Mouse (Mus musculus): ENCODE data around the gene Grm5. TPM values are rescaled to one million over a fixed set of nuclear protein-coding genes. Genes with fewer than 3 reads are reported as not detected.
A peak's percentile ranks its signal among the peaks of the same experiment; 100 is the strongest.

Gene Grm5
- total RNA-seq, 2 experiments from 2014 or later, result 213 to 219 TPM

DNA sequence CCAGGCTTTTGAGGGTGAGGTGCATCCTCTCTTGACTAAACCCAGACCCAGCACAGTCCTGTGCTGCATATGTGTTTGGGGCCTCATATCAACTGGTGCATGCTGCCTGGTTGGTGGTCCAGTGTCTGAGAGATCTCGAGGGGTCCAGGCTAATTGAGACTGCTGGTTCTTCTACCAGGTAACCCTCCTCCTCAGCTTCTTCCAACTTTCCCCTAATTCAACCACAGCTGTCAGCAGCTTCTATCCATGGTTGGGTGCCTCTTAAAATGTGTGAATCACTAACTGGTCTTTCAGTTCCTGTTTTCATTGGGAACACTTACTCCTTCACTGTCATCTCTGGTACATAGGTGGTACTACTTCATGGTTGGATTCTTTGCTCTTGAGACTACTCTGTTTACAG is 240.9 kb downstream of the Grm5 start:
- DNase-seq (ENCODE audit: extremely low spot score in 1 of 2, low spot score in 2 of 2), result no peak
- intact Hi-C loops (cut with DNase I), result no loop called here

DNA sequence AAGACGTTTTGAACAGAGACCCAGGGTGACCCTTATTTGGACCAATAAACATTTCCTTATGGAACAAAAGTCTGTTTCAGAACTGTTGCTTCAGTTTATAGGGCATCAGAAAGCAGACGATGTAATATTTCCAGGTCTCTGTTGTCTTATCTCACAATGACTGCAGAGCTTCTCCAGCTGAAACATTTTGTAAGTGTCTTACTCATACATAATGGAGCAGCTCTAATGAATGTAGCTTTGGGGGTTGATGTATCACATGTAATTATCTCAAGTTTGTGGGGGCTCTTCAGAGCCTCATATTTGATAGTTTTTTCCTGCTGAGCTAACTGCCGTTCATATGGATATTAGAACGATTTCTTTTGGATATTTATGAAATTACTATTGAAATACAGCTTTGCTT is 250.7 kb downstream of the Grm5 start:
- DNase-seq (ENCODE audit: extremely low spot score in 1 of 2, low spot score in 2 of 2), result no peak
- intact Hi-C loops (cut with DNase I), result no loop called here

DNA sequence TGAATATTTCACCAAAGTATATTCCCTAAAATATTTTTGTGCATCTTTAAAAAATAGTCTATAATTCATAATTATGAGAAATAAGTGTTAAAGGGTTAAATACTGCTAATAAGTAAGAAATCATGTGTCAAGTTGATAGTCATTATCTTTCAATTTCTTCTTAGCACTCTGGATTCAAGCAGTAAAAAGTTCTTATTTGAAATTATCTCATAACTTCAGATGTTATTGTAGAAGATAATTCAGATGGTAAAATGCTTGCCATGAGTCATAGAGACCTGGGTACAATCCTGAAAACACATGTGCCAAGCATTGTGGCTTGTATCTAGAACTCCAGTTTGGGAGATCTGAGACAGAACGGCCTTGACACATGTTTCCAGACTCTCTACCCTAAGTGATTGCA is 254.6 kb downstream of the Grm5 start:
- no peak for DNase-seq (ENCODE audit: extremely low spot score in 1 of 2, low spot score in 2 of 2)
- intact Hi-C loops (cut with DNase I), result no loop called here

DNA sequence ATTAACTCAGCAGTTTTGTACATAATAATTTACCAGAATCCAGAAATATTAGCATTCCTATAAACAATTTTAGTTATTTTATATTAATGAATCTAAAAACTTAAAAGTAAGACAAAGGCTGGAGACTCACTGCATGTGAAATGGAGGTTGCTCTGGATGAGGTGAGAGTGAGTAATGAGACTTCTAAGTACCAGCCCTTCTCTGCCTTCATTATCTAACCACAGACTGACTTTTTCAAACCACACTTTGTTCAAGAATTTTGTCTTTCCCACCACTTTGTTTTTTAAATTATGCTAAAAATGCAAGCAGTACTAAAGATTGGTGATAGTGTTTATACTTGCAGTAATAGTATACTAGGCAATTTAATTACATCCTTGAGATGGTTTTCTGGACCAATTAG is 259.5 kb downstream of the Grm5 start:
- intact Hi-C loops (cut with DNase I), result no loop called here
- no peak for DNase-seq (ENCODE audit: extremely low spot score in 1 of 2, low spot score in 2 of 2)

DNA sequence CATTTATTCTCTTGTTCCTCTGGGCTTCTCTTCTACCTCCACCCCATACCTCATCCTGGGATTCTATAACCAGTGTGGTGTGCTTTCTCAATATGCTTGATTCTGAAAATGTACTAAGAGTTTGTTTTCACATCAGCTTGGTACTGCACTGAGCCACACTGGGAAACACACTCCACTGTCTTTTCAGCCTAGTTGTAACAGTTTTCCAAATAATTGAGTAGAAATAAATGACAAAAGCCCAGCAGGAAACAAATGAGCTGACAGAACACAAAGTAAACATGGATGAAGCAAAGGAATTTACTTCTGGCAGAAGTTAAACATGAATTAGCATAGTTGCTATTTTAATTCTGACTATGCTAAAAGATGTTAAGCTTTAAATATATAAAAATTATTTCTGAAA is 262.1 kb downstream of the Grm5 start:
- intact Hi-C loops (cut with DNase I), result no loop called here
- DNase-seq (ENCODE audit: extremely low spot score in 1 of 2, low spot score in 2 of 2), result no peak

DNA sequence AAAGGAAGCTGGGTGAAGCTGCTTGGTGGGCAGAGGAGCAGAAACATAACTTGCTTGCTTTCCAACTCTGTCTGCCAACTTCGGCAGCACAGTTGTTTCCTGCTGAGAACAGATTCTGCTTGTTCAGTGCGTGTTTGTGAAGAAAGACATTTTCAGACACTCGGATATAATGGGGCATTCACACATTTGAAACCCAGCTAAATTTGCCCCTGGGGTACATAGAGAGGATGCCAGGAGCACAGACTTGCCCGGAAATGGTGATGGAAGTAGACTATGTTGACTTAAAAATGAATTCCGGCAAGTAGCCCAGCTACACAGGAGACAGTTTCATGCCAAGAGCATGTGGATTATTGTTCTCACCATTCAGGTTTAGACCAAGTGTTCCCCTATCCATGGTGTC is 342.0 kb downstream of the Grm5 start:
- intact Hi-C loops (cut with DNase I), result no loop called here

DNA sequence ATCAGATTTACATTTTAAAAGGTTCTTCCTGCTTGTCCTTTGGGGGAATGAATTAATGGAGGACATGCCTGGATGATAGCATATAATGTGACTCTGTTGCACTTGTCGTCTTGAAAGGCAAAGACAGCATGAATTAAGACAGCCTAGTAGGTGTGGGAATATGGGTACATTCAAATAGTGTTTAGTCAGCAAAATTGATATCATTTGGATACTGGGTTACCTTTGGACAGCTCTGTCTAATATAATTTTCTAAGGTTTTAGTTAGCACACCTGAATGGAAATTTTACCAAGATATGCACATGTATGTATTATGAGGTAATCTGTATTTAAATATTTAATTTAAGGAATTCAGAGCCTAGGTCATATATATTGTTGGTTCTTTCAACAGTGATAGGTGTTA is 353.4 kb downstream of the Grm5 start:
- DNase-seq (ENCODE audit: extremely low spot score in 1 of 2, low spot score in 2 of 2), result no peak
- intact Hi-C loops (cut with DNase I), result no loop called here

More for the DNA sequence above, 342.0 kb downstream of the Grm5 start:
- DNase-seq (ENCODE audit: extremely low spot score in 1 of 2, low spot score in 2 of 2), result peak; percentile 20 to 72

DNA sequence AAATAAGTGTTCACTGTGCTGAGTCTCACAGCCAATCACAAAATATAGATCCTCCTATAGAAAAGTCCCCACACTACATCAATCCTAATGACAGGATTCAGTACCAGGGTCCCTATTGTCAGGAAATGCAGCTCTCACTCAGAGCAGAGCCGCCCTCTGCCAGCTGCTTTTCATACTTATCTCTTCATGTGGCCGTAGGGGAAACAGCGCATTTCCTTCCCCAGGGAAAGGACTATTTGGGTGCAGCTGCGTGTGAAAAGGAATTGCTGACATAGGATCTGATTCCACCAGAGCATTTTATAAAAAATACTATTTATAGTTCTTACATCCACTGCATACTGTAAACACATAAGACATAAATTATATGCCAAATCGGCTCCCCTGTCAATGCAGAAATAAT is 354.3 kb downstream of the Grm5 start:
- intact Hi-C loops (cut with DNase I), result no loop called here
- no peak for DNase-seq (ENCODE audit: extremely low spot score in 1 of 2, low spot score in 2 of 2)

DNA sequence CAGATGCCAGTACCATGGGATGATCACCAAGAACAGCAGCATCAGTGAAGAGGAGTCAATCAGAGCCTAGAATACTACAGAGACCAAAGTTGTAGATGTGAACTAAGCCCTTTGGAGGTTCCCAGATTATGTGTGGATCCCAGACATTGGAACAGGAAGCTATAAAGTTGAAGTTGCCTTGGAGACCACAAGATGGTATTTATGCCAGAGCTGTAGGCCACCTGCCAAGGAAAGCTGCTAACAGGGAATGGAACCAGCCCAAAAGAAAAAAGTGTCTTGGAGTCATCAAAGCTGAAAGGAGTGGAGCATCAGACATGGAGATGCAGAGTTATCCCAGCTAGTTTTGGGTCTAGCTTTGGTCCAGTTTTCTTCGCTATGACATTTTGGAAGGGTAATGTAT is 366.2 kb downstream of the Grm5 start:
- peak; percentile 45 to 56 for DNase-seq (ENCODE audit: extremely low spot score in 1 of 2, low spot score in 2 of 2)
- intact Hi-C loops (cut with DNase I), result no loop called here

DNA sequence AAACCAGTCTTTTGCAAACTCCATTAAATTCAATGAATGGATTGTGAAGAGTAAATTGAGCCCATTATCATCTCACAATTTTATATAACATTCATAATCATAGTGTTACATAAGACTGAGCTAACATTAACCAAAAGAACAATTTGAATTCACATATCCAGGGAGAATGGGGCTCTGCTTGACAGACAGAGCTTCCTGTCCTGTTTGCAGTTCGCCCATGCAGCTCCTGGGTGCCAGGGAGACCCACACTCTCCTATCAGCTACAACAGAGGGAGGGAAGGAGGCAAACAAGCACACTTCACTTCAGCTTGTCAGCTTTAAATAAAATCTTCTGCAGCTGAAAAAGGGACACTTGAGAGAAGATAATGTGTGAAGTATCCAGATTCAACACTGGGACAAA is 389.2 kb downstream of the Grm5 start:
- no peak for DNase-seq (ENCODE audit: extremely low spot score in 1 of 2, low spot score in 2 of 2)
- intact Hi-C loops (cut with DNase I), result no loop called here

DNA sequence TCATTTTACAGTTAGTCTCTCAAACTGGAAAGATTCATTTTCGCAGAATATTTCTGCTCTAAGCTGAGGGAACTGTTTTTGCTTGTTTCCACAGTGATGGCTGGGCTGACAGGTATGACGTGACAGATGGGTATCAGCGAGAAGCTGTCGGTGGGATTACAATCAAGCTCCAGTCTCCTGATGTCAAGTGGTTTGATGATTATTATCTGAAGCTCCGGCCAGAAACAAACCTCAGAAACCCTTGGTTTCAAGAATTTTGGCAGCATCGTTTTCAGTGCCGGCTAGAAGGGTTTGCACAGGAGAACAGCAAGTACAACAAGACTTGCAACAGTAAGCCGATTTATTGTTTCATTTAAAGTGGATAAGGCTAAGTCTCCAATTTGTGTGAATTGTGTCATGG is 391.1 kb downstream of the Grm5 start:
- DNase-seq (ENCODE audit: extremely low spot score in 1 of 2, low spot score in 2 of 2), result no peak
- intact Hi-C loops (cut with DNase I), result no loop called here

DNA sequence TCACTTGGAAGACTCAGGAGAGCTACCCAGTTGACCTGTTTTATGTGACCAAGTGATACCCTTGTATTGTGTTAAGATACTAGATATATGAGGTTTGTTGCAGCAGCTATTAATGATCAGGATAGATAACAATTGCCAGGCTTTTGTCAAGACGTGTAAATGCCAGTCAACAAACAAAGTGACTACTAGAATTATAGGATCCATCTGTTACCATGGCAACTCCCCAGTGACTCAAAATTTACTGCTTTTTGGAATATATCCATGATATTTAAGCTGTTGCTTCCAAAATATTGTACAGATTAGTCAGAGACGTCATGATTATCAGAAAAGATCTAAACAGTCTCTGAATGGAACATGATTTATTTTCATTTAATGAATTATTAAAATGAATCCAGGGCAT is 399.5 kb downstream of the Grm5 start:
- intact Hi-C loops (cut with DNase I), result no loop called here
- DNase-seq (ENCODE audit: extremely low spot score in 1 of 2, low spot score in 2 of 2), result no peak

DNA sequence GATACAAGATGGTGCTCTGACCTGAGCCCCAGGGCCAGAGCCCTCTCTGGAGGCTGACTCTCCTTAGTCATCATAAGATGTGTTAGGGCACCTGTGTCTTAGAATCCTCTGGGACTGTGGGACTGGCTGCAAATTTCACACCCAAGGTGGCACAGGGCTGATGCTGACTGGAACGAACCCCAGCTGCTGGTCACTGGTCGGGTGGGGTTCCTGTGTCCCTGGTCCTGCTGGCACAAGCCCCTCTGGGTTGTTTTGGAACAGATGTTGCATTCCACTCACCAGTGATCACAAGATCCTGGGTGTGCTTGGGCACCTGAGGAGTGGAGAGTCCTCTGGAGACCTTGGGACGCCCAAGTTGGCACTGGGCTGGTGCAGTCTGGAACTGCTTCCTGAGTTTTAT is 430.5 kb downstream of the Grm5 start:
- intact Hi-C loops (cut with DNase I), result no loop called here
- no peak for DNase-seq (ENCODE audit: extremely low spot score in 1 of 2, low spot score in 2 of 2)

DNA sequence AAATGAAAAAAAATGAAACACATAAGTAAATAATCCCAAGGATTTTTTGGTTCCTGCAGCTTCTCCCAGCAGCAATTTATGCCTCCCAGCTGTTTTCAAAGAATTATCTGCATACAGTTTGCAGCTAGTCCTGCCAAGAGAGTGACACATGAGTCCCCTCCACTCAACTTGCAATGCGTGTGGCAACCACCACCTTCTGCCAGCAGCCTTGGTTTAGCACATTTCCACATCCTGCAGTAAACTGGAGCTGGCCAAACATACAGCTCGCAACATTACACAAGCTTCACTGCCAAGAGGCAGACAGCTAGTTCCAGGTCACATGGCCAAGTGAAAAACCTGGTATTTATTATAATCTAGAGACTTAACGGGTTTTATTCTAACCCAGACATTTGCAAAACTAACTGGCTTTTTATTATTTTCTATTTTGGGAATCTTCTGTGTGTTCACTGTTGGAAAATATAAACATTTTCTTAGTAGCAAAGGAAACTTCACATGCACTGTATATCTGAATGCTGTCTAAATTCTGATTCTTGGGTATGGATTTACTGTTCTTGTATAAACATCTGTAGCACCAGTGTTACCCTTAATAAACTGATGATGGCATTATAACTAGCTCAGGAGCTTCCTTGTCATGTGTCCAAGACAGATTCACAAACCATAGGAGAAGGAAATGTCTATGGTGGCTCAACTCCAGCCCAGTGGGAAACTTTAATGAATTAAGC is 443.6 kb downstream of the Grm5 start:
- peak; percentile 19 to 22 for DNase-seq (ENCODE audit: extremely low spot score in 1 of 2, low spot score in 2 of 2)
- intact Hi-C loops (cut with DNase I), result no loop called here

DNA sequence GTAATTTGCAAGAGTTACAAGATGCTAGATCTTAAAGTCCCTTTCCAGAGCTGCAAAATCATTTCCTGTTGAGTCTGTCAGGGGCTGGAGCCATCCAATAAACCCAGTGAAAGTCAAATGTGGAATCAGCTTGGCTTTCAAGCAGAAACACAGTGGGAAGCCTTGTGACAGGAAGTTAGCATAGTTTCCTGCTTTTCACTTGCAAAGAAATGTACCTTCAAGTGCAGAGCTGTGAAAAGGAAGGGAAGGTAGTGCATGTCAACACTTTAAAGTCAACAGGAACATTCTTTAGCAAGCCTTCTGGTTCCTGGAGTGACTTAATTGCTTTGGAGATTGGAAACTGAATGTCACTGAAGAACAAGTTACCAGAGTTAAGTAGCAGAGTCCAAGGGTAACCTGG is 463.4 kb downstream of the Grm5 start:
- no peak for DNase-seq (ENCODE audit: extremely low spot score in 1 of 2, low spot score in 2 of 2)

DNA sequence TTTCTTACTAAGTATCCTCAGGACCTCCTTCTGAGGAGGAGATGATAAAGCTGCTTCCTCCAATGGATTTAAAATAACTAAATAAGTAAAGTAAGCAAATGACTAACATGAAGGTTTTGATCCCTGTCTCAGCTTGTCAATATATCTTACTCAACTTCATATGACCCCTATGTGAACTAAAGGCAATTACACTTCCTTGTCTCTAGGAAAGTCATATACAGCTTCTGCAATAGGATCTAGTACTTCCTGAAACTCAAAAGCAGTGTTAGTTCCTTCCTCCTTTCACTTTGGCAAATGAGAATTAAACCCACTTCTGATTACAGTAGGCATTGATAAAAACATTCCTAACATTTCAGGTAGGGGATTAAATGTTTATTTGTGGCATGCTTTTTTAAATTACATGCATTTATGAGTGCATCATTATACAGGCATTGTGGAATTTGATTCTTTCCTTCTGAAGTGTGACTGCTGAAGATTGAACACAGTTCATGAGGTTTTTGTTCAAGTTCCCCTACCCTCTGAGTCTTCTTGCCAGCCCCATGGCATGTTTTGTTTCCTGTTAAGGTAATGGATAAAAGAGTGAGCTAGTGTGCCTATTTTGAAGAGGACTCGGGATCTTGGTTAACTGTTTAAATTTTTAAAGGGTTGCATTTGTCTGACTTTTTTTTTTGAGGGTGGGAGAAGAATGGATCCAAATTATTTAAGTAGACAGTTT is 470.4 kb downstream of the Grm5 start:
- no peak for DNase-seq (ENCODE audit: extremely low spot score in 1 of 2, low spot score in 2 of 2)
- intact Hi-C loops (cut with DNase I), result no loop called here

More for the DNA sequence above, 463.4 kb downstream of the Grm5 start:
- intact Hi-C loops (cut with DNase I), result loop anchor here (10.0 kb wide), 1 partner anchor 463 kb away; the partner anchor contains the start of gene Grm5

DNA sequence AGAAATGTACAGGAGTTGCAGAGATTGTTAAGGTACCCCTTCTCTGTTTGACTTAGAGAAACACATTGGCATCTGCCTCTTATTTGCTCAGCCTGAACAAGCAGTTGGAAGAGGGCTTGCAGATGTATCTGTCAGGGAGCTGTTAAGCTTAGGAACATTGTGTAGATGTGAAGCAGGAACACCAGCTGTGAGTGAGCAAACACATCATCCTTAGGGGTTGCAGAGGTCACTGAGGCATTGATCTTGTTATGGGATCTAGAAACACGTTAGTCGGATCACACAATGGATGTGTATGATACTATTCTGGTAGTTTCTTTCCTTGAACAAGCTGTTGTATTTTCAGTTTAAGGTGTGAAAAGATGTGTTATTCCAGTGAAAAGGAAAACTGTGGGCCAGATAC is 472.5 kb downstream of the Grm5 start:
- DNase-seq (ENCODE audit: extremely low spot score in 1 of 2, low spot score in 2 of 2), result no peak
- intact Hi-C loops (cut with DNase I), result no loop called here

DNA sequence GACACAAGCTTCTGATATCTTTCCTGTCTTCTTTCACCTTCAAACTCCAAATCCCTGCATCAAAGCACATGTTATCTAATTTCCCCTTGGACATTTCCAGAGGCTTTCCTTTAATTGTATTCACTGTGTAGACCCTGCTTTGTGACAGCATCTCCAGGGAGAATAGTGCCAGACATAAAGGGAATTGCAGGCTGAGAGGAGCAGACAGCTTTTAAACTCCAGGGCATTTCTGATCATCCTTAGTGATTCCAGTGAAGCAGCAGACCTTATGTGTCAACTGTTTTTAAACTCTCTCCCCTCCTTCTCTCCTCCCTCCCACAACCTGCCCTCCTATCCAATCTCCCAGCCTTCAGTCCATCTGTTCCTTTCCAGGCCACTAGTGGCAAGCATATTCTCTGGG is 507.1 kb downstream of the Grm5 start:
- intact Hi-C loops (cut with DNase I), result no loop called here
- DNase-seq (ENCODE audit: extremely low spot score in 1 of 2, low spot score in 2 of 2), result no peak

DNA sequence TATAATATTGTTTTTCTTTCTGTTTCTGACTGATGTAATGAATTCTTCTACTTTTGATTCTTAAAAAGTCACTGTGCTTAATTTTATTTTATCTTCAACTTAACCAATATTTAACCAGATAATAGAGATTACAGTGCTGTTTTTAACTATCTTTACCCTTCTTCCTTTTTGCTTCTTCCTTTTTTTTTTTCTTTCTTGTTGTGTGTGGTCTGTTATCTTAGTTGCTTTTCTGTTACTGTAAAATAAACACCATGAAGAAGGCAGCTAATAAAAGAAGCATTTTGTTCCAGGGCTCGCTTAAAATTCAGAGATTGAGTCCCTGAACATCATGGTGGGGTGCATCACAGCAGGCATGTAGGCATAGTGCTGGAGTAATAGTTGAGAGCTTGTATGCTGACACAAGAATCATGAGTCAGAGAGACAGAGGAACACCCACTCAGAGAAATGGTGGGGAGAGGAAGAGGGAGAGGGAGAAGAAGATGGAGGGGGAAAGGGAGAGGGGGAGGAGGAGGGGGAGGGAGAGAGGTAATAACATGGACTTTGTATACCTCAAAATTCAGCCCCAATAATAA is 512.7 kb downstream of the Grm5 start:
- no peak for DNase-seq (ENCODE audit: extremely low spot score in 1 of 2, low spot score in 2 of 2)
- intact Hi-C loops (cut with DNase I), result no loop called here

DNA sequence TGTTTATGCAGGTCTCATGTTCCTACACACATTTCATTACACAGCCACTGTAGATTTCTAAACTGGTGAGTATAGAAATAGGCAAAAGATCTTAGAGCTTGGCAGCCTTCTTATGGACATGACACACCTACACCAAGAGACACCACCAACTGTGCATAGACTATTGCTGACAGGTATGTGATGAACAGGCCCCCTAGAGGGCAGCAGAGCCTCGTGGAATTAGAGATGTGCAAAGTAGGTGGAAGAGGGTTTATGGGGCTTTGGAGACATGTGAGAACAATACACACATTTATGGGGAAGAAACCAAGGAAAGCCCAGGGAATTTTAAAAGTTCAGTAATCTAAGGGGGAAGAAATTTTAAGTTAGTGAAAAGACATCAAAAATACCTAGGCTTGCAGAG is 513.7 kb downstream of the Grm5 start:
- intact Hi-C loops (cut with DNase I), result no loop called here
- DNase-seq (ENCODE audit: extremely low spot score in 1 of 2, low spot score in 2 of 2), result peak in 1 of 2 experiments; percentile 40
